Mouse (Mus musculus) CH12.LX (cell line): Measurements from ENCODE around the gene Eml6.

ENCODE experiments used
- CTCF ChIP-seq, 2 experiments: IDR thresholded peaks in 1 of 2; conservative IDR thresholded peaks in 1 of 2; 2 replicates each; pipeline ENCODE4 v1.5.1; 2011 to 2012; ENCODE audit warnings: low read depth in 2 of 2, low read length in 2 of 2, improper control_type of control experiment in 1 of 2, inconsistent platforms in 1 of 2, mild to moderate bottlenecking in 1 of 2, moderate library complexity in 1 of 2
- POLR2AphosphoS2 ChIP-seq: IDR thresholded peaks from 2 replicates; pipeline ENCODE4 v1.6.1; 2011; ENCODE audit warnings: low read depth, low read length, improper control_type of control experiment

DNA sequence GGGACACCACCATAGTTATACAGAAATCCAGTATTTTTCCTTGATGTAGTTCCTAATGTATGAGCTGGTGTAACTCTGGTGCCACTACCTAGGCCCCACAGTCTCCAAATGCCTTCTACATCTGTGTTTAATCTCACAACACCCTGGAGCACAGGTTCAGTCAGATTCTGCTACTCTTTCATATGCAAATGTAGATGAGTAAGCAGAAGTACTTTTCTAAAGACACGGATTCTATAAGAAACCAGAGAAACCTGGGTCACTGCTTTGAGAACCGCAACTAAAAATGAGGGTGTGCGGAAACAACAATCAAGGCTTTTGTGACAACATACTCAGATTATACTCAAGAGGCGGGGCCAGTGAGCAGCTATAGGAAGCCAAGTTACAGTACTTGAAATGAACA lies 142.8 kb downstream of the Eml6 start:
- TF ChIP-seq POLR2AphosphoS2 (no peak), CTCF (conservative IDR thresholded peaks at IDR 0.05 in 1 of 2, IDR thresholded peaks at IDR 0.05 in 1 of 2; ENCODE audit: low read depth in 2 of 2, low read length in 2 of 2) (no peak)
